ENCODE assay signal across 18 mouse cellular contexts in the genomic region with DNA sequence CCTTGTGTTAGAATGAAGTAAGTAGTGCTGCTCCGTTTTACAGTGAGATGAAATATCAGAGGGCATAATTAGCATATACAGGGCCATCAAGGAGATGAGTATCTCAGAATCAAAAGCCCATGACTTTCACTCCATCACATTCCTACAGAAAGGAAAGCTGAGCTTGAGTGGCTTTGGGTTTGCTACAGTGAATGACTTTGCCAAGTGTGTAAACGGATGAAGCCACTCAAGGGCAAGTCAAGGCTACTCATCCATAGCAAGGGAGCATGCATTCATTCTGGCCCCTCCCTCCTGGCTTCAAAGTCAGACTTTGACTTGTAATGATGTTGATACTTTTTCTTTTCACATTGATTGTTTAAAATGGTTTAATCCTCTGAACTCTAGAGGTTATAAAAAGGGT.
"Had no signal": no experiment of that assay in that cellular context is flagged by ENCODE, and none has a peak within 500 bp of the region (broad histone marks: within the 10 kb centered on the region; RNA-seq: fewer than 3 reads in every experiment).

No protein-coding gene starts in this region.

- H3K4me3 ChIP-seq: midbrain, embryonic 10.5 days; midbrain, embryonic 12.5 days; myocyte; neural tube, embryonic 13.5 days; neural tube, embryonic 15.5 days had no signal

- H3K36me3 ChIP-seq: midbrain, embryonic 10.5 days; midbrain, embryonic 12.5 days; neural tube, embryonic 13.5 days; neural tube, embryonic 15.5 days had no signal

- H3K4me1 ChIP-seq: midbrain, embryonic 12.5 days; neural tube, embryonic 13.5 days; neural tube, embryonic 15.5 days had no signal

- H3K9me3 ChIP-seq: midbrain, embryonic 10.5 days; midbrain, embryonic 12.5 days; neural tube, embryonic 13.5 days; neural tube, embryonic 15.5 days had no signal

- H3K4me2 ChIP-seq: lung, embryonic 14.5 days; midbrain, embryonic 12.5 days; neural tube, embryonic 13.5 days; neural tube, embryonic 15.5 days had no signal

- DNase-seq: lung, embryonic 14.5 days; lung, postnatal 10 days; lung, postnatal 4 days; midbrain, embryonic 14.5 days; retina, postnatal 1 day; right cerebral cortex, adult 18-20 months; right cerebral cortex, postnatal 25 days; right cerebral cortex, postnatal 4 days; spleen, adult 18-20 months; thymus, adult 18-20 months; thymus, postnatal 14 days; thymus, postnatal 4 days had no signal

- ATAC-seq: midbrain, embryonic 16.5 days had no signal

- H3K9ac ChIP-seq: lung, embryonic 14.5 days; midbrain, embryonic 12.5 days; neural tube, embryonic 13.5 days; neural tube, embryonic 15.5 days had no signal

- H3K27me3 ChIP-seq: midbrain, embryonic 12.5 days; neural tube, embryonic 13.5 days; neural tube, embryonic 15.5 days had no signal

- H3K27ac ChIP-seq: midbrain, embryonic 10.5 days; midbrain, embryonic 12.5 days; neural tube, embryonic 13.5 days; neural tube, embryonic 15.5 days had no signal
